Mouse (Mus musculus) limb, embryonic 13.5 days (tissue): ENCODE measurements at regions not wholly inside any gene's neighbourhood (a gene's known extent, or its start where the extent isn't known, plus 50 kb on each side); places are given as distances from the start of the nearest gene placed in this dataset.
"Not testable (repeated sequence)": the region's sequence is repeated elsewhere in the genome, so short reads cannot be mapped to it uniquely, and the experiment has no call there.

Source experiments
- ATAC-seq: fragments of 200-750 bp; cut with Nextera tagmentation; 2 replicates; pipeline ENCODE4 v1.8.0; 2017; ENCODE audit warnings: low read depth, moderate number of reproducible peaks, moderate TSS enrichment; ENCODE audit not compliant: low FRiP score
- H3K27ac ChIP-seq: fragments of 300-500 bp; sonication (generic); 2 replicates; pipeline ENCODE4 v1.5.1; 2015; ENCODE audit warnings: inconsistent platforms, mild to moderate bottlenecking, moderate library complexity
- H3K27me3 ChIP-seq: fragments of 300-500 bp; sonication (generic); 2 replicates; pipeline ENCODE4 v1.6.1; 2015; ENCODE audit warnings: mild to moderate bottlenecking, inconsistent platforms
- H3K36me3 ChIP-seq: fragments of 300-500 bp; sonication (generic); 2 replicates; pipeline ENCODE4 v1.6.1; 2015; ENCODE audit warnings: inconsistent platforms, mild to moderate bottlenecking, moderate library complexity
- H3K4me1 ChIP-seq: fragments of 300-500 bp; sonication (generic); 2 replicates; pipeline ENCODE4 v1.6.1; 2015; ENCODE audit warnings: inconsistent platforms
- H3K4me2 ChIP-seq: fragments of 300-500 bp; sonication (generic); replicated peaks from 2 replicates; pipeline ENCODE4 v1.6.1; 2015; ENCODE audit warnings: inconsistent platforms, mild to moderate bottlenecking, moderate library complexity
- H3K4me3 ChIP-seq: fragments of 300-500 bp; sonication (generic); 2 replicates; pipeline ENCODE4 v1.5.1; 2015; ENCODE audit warnings: moderate library complexity, mild to moderate bottlenecking, inconsistent platforms
- H3K9ac ChIP-seq: fragments of 300-500 bp; sonication (generic); 2 replicates; pipeline ENCODE4 v1.6.1; 2015; ENCODE audit warnings: mild to moderate bottlenecking, inconsistent platforms
- H3K9me3 ChIP-seq: fragments of 300-500 bp; sonication (generic); 2 replicates; pipeline ENCODE4 v1.6.1; 2016; ENCODE audit warnings: inconsistent platforms
- WGBS: fragments of 180-500 bp; shearing (Covaris S2); methylation state at CpG from one replicate; pipeline ENCODE4 v1.1.7; 2015; 5-methylcytosine and 5-hydroxymethylcytosine counted together

DNA sequence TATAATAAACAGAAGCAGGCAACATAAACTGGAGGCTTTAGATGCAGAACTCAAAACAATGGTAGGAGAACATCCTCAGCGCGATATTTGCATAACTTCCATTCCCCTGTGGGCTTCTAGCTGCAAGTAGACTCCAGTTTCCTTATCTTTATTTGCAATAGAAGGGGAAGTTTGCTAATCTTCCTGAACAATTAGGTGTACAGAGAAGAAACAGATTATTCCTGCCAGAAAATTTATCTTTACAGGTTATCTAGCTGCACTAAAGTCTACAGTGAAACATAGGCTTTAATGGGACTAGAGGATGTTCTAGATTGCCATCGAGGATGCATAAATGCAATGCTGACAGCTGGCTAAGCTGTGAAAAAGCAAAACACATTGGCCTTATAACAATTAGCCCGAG is 1544.0 kb downstream of the Efna5 start:
- ATAC-seq, result no peak
- H3K27ac ChIP-seq, result no peak overlapping the region
- 85% methylated on average over 4 of the region's 4 CpGs for WGBS
- H3K4me1 ChIP-seq, result no peaks in the 10 kb centered on the region
- no peaks in the 10 kb centered on the region for H3K9me3 ChIP-seq
- H3K9ac ChIP-seq, result no peak overlapping the region
- H3K27me3 ChIP-seq, result no peaks in the 10 kb centered on the region
- no peaks in the 10 kb centered on the region for H3K36me3 ChIP-seq
- H3K4me3 ChIP-seq, result no peak overlapping the region
- H3K4me2 ChIP-seq, result no peak overlapping the region

DNA sequence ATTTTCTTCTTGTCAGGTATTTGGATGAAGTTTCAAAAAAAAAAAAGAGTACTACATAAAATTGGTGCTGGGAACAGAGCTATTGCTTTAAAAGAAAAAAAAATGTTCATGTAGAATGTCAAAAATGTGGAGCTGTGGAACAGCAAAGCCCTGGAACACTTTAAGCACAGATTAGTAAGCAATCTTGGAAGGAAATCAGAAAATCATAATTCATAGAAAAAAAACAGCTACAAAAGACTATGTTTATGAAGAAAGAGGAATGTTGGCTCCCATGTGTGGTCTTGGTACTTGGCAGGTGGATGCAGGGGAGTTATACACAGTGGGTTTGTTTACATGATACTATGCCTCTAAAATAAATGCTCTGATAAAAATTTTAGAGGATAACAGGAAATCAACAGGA is 1555.7 kb downstream of the Efna5 start:
- Histone ChIP-seq H3K27me3 (no peaks in the 10 kb centered on the region), H3K4me3 (no peak overlapping the region), H3K4me1 (no peaks in the 10 kb centered on the region), H3K36me3 (no peaks in the 10 kb centered on the region), H3K9me3 (no peaks in the 10 kb centered on the region), H3K9ac (no peak overlapping the region), H3K27ac (no peak overlapping the region), H3K4me2 (no peak overlapping the region)
- no peak for ATAC-seq

DNA sequence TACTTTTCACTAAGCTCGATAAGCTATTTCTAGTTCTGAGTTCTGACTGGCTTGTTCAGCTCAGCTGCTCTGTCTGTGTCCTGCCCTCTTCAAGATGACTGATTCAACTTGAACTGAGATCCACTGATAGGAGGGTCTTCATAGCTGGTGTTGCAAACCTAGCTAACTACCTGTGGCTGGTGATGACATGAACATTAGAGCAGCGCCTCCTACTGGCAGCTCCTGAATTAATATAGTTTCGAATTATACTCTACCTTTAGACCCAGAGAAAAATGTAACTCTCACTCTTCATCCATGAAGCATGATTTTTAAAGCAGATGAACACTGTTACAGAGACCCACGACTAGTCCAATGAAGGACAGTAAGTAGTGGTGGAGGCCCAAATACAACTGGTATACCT is 1560.3 kb downstream of the Efna5 start:
- WGBS, result 64% methylated on average over 4 of the region's 4 CpGs
- Histone ChIP-seq H3K4me3 (no peak overlapping the region), H3K4me1 (no peaks in the 10 kb centered on the region), H3K9ac (no peak overlapping the region), H3K4me2 (no peak overlapping the region), H3K9me3 (no peaks in the 10 kb centered on the region), H3K36me3 (no peaks in the 10 kb centered on the region), H3K27ac (no peak overlapping the region), H3K27me3 (no peaks in the 10 kb centered on the region)
- ATAC-seq, result no peak

DNA sequence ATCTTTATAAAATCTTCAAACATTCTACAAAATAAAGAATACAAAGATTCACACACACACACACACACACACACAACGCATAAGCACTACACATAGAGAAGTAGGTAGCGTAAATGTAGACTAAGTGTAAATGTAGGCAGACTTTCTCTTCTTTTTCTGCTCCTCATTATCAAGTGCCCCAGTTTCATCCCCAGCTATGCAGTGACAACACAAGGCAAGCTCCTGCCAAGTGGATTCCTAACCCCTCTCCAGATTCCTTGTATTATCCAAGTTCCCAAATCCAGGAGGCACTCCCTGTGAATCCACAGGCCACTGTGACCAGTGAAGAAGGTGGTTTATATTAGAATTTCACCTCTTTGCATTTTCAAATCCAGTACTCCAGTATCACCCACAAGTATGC is 1567.7 kb downstream of the Efna5 start:
- no peak for ATAC-seq
- Histone ChIP-seq H3K4me3 (no peak overlapping the region), H3K27me3 (no peaks in the 10 kb centered on the region), H3K36me3 (no peaks in the 10 kb centered on the region), H3K27ac (no peak overlapping the region), H3K4me2 (no peak overlapping the region), H3K9ac (no peak overlapping the region), H3K4me1 (no peaks in the 10 kb centered on the region), H3K9me3 (no peaks in the 10 kb centered on the region)
- 92% methylated on average over 2 of the region's 2 CpGs for WGBS

DNA sequence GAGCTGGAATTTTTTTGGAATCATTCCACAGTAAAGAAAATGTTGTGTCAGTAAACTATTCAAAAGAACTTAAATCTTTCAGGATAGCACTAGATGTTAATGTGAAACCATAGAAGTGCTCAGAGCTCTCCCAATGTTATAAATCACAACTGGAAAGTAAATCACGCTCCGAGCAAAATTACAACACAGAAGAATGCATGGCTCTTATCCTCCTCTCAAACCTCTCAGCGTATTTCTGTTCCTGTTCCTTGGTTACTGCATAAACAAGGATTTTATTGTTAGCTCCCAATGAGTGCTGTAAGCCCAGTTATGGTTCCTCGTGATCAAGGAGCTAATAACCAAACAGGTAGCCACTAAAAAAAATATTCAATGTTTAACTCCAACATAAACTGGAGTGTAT is 1569.9 kb downstream of the Efna5 start:
- Histone ChIP-seq H3K4me1 (no peaks in the 10 kb centered on the region), H3K36me3 (no peaks in the 10 kb centered on the region), H3K9ac (no peak overlapping the region), H3K27ac (no peak overlapping the region), H3K4me3 (no peak overlapping the region), H3K27me3 (no peaks in the 10 kb centered on the region), H3K9me3 (no peaks in the 10 kb centered on the region), H3K4me2 (no peak overlapping the region)
- no peak for ATAC-seq
- WGBS, result 48% methylated on average over 4 of the region's 4 CpGs

DNA sequence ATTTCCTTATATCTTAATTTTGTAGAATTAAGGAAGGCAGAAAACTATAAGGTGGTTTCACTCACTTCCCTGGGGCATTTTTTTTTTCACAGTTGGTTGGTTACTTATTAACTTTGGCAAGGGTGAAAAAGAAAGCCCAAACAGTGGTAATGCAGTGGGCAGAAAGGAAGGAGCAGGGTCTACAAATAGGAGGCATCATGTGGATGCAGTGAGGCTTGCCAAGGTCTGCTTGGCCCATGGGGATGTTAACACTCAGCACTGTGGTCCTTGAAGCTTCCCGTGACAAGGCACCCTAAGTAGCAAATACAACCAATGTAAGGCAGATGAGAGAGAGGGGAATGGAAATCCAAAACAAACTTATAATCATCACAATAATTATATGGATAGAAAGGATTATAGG is 1577.5 kb downstream of the Efna5 start:
- ATAC-seq, result no peak
- Histone ChIP-seq H3K4me2 (no peak overlapping the region), H3K4me3 (no peak overlapping the region), H3K27ac (no peak overlapping the region), H3K9me3 (no peaks in the 10 kb centered on the region), H3K27me3 (no peaks in the 10 kb centered on the region), H3K9ac (no peak overlapping the region), H3K4me1 (no peaks in the 10 kb centered on the region), H3K36me3 (no peaks in the 10 kb centered on the region)
- WGBS, result 88% methylated on average over 1 of the region's 1 CpGs

DNA sequence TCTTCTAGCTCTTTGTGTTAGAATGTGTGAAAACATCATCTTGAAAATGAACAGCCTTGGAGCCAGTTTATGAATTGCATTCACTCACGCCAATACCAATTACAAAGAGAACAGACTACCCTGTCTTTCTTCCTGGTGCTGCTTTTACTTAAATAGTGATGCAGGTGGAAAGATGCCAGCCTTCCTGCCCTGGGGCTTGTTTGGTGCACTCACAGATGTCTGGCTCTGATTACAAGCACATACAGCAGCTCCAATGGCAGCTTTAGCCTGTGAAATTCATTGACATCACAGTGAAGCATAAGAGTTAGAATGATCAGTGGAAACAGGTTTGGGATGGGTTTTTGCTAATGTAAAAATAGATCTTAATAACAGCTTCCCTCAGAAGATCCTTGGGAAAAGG is 1579.1 kb downstream of the Efna5 start:
- WGBS, result 30% methylated on average over 1 of the region's 1 CpGs
- H3K4me3 ChIP-seq, result no peak overlapping the region
- H3K4me2 ChIP-seq, result no peak overlapping the region
- H3K4me1 ChIP-seq, result no peaks in the 10 kb centered on the region
- no peak overlapping the region for H3K9ac ChIP-seq
- H3K9me3 ChIP-seq, result no peaks in the 10 kb centered on the region
- H3K27ac ChIP-seq, result no peak overlapping the region
- H3K27me3 ChIP-seq, result no peaks in the 10 kb centered on the region
- H3K36me3 ChIP-seq, result no peaks in the 10 kb centered on the region
- ATAC-seq, result peak; percentile 78

DNA sequence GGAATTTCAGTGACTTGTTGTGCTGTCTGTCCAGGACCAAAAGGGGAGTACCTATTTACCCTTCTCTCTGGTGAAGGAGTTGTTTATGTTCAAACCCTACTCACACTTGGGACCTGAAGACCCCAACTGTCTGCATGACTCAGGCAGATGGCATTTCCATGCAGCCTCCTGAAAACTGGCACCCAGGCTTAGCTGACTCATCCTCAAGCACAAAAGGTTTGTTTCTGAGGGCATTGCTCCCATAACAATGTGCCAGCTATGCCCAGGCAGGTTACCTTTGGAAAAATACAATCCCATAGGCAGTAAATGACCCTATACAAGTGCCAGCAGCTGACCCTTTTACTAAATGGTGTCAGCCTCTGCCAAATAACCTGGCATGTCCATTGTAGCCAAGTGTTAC is 1579.9 kb downstream of the Efna5 start:
- Histone ChIP-seq H3K36me3 (no peaks in the 10 kb centered on the region), H3K9me3 (no peaks in the 10 kb centered on the region), H3K4me1 (no peaks in the 10 kb centered on the region), H3K27ac (no peak overlapping the region), H3K27me3 (no peaks in the 10 kb centered on the region), H3K4me3 (no peak overlapping the region), H3K9ac (no peak overlapping the region), H3K4me2 (no peak overlapping the region)
- no peak for ATAC-seq

DNA sequence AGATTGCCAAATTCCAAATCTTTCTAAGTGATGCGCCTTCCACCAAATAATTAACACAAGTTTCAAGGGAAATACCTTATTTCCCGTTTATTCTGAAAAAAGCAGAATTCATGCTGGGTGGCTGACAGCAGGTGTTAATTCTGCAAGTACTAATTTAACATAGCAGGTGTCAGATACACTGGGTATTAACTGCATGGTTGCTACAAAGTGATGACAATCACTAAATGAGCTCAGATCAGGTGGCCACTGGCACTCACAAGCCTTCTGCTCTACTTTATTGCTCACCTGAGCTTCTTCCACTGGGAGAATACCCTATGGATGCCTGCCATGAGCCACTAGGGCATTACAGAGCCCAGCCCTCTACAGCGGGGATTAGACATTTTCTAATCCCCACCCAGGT is 1590.0 kb downstream of the Efna5 start:
- no peak for ATAC-seq
- WGBS, result 76% methylated on average over 3 of the region's 3 CpGs
- Histone ChIP-seq H3K27me3 (no peaks in the 10 kb centered on the region), H3K4me2 (no peak overlapping the region), H3K9ac (no peak overlapping the region), H3K9me3 (no peaks in the 10 kb centered on the region), H3K4me1 (no peaks in the 10 kb centered on the region), H3K4me3 (no peak overlapping the region), H3K27ac (no peak overlapping the region), H3K36me3 (no peaks in the 10 kb centered on the region)

DNA sequence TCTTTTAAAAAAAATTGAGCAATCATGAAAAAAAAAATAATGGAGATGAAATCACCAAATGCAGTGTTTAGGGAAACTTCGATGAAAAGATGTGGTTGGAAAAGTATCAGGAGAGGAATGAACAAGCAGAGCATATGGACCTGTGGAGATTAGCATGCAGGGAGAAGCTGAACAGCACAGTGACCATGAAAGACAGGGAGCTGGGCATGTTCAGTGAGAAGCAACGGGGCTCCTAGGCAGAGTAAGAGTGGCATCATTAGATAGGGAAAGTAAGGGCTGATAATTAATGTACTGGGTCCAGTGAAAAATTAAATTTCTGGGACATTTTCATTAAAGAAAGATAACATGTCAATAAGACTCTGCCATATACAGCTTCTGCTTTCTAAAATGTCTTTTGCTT is 1592.5 kb downstream of the Efna5 start:
- H3K9ac ChIP-seq, result no peak overlapping the region
- no peaks in the 10 kb centered on the region for H3K36me3 ChIP-seq
- H3K4me2 ChIP-seq, result no peak overlapping the region
- no peaks in the 10 kb centered on the region for H3K4me1 ChIP-seq
- no peaks in the 10 kb centered on the region for H3K27me3 ChIP-seq
- no peak overlapping the region for H3K27ac ChIP-seq
- no peaks in the 10 kb centered on the region for H3K9me3 ChIP-seq
- no peak for ATAC-seq
- no peak overlapping the region for H3K4me3 ChIP-seq
- 78% methylated on average over 2 of the region's 2 CpGs for WGBS

DNA sequence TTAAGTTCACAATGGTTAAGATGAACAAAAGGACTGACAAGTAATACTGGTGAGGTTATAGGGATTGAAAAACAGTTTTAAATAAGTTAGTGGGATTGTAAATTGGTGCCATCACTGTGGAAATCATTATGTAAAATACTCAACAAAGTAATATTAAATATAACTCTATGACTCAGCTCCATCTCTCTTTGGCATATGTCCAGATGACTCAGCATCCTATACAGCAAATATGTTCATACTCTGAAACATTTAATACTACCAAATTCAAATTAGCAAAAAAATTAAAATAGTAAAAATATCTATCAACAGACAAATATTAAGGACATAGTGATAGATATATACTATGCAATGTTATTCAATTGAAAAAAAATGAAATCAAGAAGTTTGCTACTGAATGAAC is 1607.5 kb downstream of the Efna5 start:
- H3K4me1 ChIP-seq, result no peaks in the 10 kb centered on the region
- H3K36me3 ChIP-seq, result no peaks in the 10 kb centered on the region
- no peaks in the 10 kb centered on the region for H3K27me3 ChIP-seq
- H3K27ac ChIP-seq, result no peak overlapping the region
- H3K4me3 ChIP-seq, result no peak overlapping the region
- H3K9me3 ChIP-seq, result no peaks in the 10 kb centered on the region
- ATAC-seq, result no peak
- no peak overlapping the region for H3K4me2 ChIP-seq
- no peak overlapping the region for H3K9ac ChIP-seq

DNA sequence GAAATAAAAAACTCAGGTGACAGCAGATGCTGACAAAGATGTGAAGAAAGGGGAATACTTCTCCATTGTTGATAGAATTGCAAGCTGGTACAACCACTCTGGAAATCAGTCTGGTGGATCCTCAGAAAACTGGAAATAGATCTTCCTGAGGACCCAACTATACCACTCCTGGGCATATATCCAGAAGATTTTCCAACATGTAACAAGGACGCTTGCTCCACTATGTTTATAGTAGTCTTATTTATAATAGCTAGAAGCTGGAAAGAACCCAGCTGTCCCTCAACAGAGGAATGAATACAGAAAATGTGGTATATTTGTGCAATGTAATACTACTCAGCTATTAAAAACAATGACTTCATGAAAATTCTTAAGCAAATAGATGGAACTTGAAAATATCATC is 1624.6 kb downstream of the Efna5 start:
- not testable (repeated sequence) for H3K27ac ChIP-seq, H3K4me3 ChIP-seq, H3K4me2 ChIP-seq, H3K9me3 ChIP-seq, H3K27me3 ChIP-seq, ATAC-seq, H3K4me1 ChIP-seq, H3K9ac ChIP-seq, H3K36me3 ChIP-seq
- WGBS, result 80% methylated on average over 1 of the region's 1 CpGs

DNA sequence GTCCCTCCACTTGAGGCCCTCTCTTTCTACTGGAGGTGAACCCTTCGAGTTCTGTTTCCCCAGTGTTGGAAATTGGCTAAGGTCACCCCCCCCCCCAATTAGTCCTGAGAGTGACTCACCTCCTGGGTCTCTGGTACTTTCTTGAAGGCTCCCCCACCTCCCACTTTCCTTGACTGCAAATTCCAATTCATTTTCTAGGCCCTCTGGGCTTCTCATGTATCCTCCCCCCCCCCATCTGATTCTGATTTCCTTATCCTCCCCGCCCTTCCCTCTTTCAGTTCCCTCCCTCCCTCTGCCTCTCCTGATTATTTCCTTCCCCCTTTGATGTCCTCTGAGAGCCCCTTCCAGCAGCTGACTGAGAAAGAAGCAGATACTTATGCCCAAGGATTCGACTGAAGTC is 1632.7 kb downstream of the Efna5 start:
- Histone ChIP-seq H3K27ac (no peak overlapping the region), H3K4me3 (no peak overlapping the region), H3K4me1 (no peaks in the 10 kb centered on the region), H3K36me3 (no peaks in the 10 kb centered on the region), H3K9me3 (no peaks in the 10 kb centered on the region), H3K27me3 (no peaks in the 10 kb centered on the region), H3K4me2 (no peak overlapping the region), H3K9ac (no peak overlapping the region)
- 33% methylated on average over 3 of the region's 3 CpGs for WGBS
- ATAC-seq, result no peak

DNA sequence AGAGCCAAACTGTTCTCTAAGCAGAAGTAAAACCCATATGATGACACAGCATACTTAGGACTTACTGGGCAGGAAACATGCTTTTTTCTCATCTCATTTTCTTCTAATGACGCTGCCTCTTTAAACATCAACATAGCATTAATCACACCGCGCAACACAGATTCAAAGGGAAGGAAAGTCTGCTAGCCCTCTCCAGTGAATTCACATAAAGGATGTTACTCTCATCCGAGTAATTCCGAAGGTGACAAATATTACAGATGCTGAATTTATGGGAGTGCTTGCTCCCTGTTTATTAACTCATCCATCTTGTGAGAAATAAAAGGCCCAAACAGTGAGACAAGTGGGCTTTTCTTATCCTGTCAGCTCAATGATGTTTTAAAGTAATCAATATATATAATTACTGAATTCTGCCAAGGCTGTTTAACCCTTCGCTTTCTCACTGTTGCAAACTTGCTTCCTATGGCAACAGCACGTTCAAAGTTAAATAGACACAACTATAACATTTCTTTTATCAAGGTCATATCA is 1663.9 kb downstream of the Efna5 start:
- ATAC-seq, result no peak
- H3K4me2 ChIP-seq, result no peak overlapping the region
- no peak overlapping the region for H3K9ac ChIP-seq
- no peak overlapping the region for H3K4me3 ChIP-seq
- no peaks in the 10 kb centered on the region for H3K4me1 ChIP-seq
- H3K9me3 ChIP-seq, result no peaks in the 10 kb centered on the region
- no peaks in the 10 kb centered on the region for H3K27me3 ChIP-seq
- H3K36me3 ChIP-seq, result no peaks in the 10 kb centered on the region
- H3K27ac ChIP-seq, result no peak overlapping the region
- WGBS, result 69% methylated on average over 7 of the region's 7 CpGs
